Mouse (Mus musculus) spleen, postnatal 14 days (tissue): Measurements from ENCODE around the gene Rbfox1.

Experiments
- DNase-seq, 2 experiments: peaks; one replicate each; pipeline ENCODE4 v3.0.0; 2021 to 2022; ENCODE audit warnings: low spot score in 2 of 2

Gene Rbfox1

GRCm38 (mm10) chr16:6479094-6479590 is 594.0 kb downstream of the Rbfox1 start:
- DNase-seq = no peak

GRCm38 (mm10) chr16:6479616-6480410 is 594.7 kb downstream of the Rbfox1 start:
- no peak for DNase-seq

- peak in 1 of 2 experiments; percentile 3 for DNase-seq
These were observed 595.2 kb downstream of the Rbfox1 start for GRCm38 (mm10) chr16:6480411-6480728.

GRCm38 (mm10) chr16:6483628-6484027 is 598.5 kb downstream of the Rbfox1 start:
- no peak for DNase-seq

- DNase-seq = no peak
These were observed 600.5 kb downstream of the Rbfox1 start for GRCm38 (mm10) chr16:6485631-6486030.

GRCm38 (mm10) chr16:6502219-6502618 is 617.1 kb downstream of the Rbfox1 start:
- no peak for DNase-seq

- DNase-seq = peak in 1 of 2 experiments; percentile 1
These were observed 618.6 kb downstream of the Rbfox1 start for GRCm38 (mm10) chr16:6503573-6504331.

- no peak for DNase-seq
These were observed 623.8 kb downstream of the Rbfox1 start for GRCm38 (mm10) chr16:6508924-6509323.

- DNase-seq = no peak
These were observed 634.3 kb downstream of the Rbfox1 start for GRCm38 (mm10) chr16:6519474-6519873.

GRCm38 (mm10) chr16:6525507-6526170 is 640.5 kb downstream of the Rbfox1 start:
- no peak for DNase-seq

- DNase-seq = no peak
These were observed 646.3 kb downstream of the Rbfox1 start for GRCm38 (mm10) chr16:6531459-6531858.

- no peak for DNase-seq
These were observed 647.2 kb downstream of the Rbfox1 start for GRCm38 (mm10) chr16:6532077-6532995.

- DNase-seq = no peak
These were observed 670.6 kb downstream of the Rbfox1 start for GRCm38 (mm10) chr16:6555776-6556175.

- DNase-seq = no peak
These were observed 672.6 kb downstream of the Rbfox1 start for GRCm38 (mm10) chr16:6557726-6558125.

- no peak for DNase-seq
These were observed 699.5 kb downstream of the Rbfox1 start for GRCm38 (mm10) chr16:6584700-6585099.

GRCm38 (mm10) chr16:6585204-6585603 is 700.0 kb downstream of the Rbfox1 start:
- DNase-seq = no peak

GRCm38 (mm10) chr16:6616526-6616925 is 731.4 kb downstream of the Rbfox1 start:
- no peak for DNase-seq

- DNase-seq = no peak
These were observed 755.2 kb downstream of the Rbfox1 start for GRCm38 (mm10) chr16:6640330-6640729.

GRCm38 (mm10) chr16:6646941-6647340 is 761.8 kb downstream of the Rbfox1 start:
- DNase-seq = no peak

- DNase-seq = no peak
These were observed 763.6 kb downstream of the Rbfox1 start for GRCm38 (mm10) chr16:6648753-6649152.

- DNase-seq = no peak
These were observed 773.4 kb downstream of the Rbfox1 start for GRCm38 (mm10) chr16:6658594-6658993.
